Comparison of ENCODE assay signal across 15 mouse cellular contexts in the genomic region with DNA sequence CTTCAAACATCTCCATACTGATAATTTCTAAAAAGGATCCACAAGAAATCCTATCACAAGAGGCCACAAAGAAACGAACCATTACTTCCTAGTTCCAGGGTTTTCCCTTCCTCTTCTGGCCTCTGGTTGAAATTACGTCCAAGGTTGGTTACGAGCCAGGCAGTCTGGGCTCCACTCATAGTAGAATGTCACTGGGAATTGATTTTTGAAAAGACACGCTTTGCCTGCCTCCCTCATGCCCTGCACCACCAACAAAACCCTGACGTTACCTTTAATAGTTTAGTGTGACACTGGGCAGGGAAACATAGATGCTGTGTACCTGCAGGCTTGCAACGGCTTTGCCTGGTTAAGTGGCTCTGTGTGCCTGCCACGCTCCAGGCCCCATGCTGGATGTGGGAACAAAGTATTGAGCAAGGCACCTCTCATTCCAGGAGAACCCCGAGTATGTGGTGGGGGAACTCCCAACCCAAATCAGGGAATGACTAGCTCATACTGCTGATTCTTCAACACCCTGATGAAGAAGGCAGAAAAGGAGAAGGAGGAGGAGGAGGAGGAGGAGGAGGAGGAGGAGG. TPM values are rescaled to one million over a fixed set of nuclear protein-coding genes. Genes with fewer than 3 reads are reported as not detected.
DNase-seq lines count a peak whose midpoint lies in the region; ATAC-seq and TF ChIP-seq lines count a peak whose summit lies in the region.
"Had no signal": no experiment of that assay in that cellular context is flagged by ENCODE, and none has a peak within 500 bp of the region (broad histone marks: within the 10 kb centered on the region; RNA-seq: fewer than 3 reads in every experiment).

No protein-coding gene starts in this region.

- no peak overlapping the region for H3K27ac ChIP-seq in lung, postnatal 0 days (ENCODE audit: low read length)
- H3K27ac ChIP-seq in forebrain, embryonic 16.5 days (ENCODE audit: low read length): no peak overlapping the region
- H3K27ac ChIP-seq: neural tube, embryonic 12.5 days had no signal

- H3K9ac ChIP-seq in lung, postnatal 0 days (replicated peaks; ENCODE audit: low read depth): no peak overlapping the region
- H3K9ac ChIP-seq in forebrain, embryonic 16.5 days (replicated peaks; ENCODE audit: low read depth, low read length): no peak overlapping the region
- H3K9ac ChIP-seq: neural tube, embryonic 12.5 days had no signal

- 41% methylated on average over 8 of the region's 8 CpGs for WGBS in lung, postnatal 0 days
- 68% methylated on average over 8 of the region's 8 CpGs for WGBS in forebrain, embryonic 16.5 days

- no peak for TF ChIP-seq CTCF in lung, postnatal 0 days (IDR thresholded peaks at IDR 0.05)

- TF ChIP-seq EP300 in lung, postnatal 0 days (IDR thresholded peaks at IDR 0.05): no peak

- H3K36me3 ChIP-seq in lung, postnatal 0 days (ENCODE audit: insufficient read depth, low read length): no peaks in the 10 kb centered on the region
- no peaks in the 10 kb centered on the region for H3K36me3 ChIP-seq in forebrain, embryonic 16.5 days (ENCODE audit: control insufficient read depth, insufficient read depth)
- H3K36me3 ChIP-seq: neural tube, embryonic 12.5 days had no signal

- DNase-seq in adrenal gland, postnatal 10 days: peak; percentile 48
- DNase-seq in adrenal gland, postnatal 25 days: no peak
- DNase-seq in lung, adult 18-20 months: peak; percentile 6 to 20
- no peak for DNase-seq in lung, postnatal 0 days (ENCODE audit: low spot score)
- peak; percentile 28 to 74 for DNase-seq in heart, adult 9 months (ENCODE audit: low spot score in 2 of 2)
- DNase-seq in heart, postnatal 4 days: peak; percentile 66
- no peak for DNase-seq in embryo, embryonic 9.5 days (ENCODE audit: extremely low spot score)
- DNase-seq: adrenal gland, postnatal 36 days; left cerebral cortex, postnatal 4 days; midbrain, embryonic 14.5 days; right cerebral cortex, adult 18-20 months; thymus, postnatal 14 days had no signal

- H3K4me1 ChIP-seq in lung, postnatal 0 days (ENCODE audit: insufficient read depth, low read depth, low read length): no peaks in the 10 kb centered on the region
- 0 out of 2 replicates have a peak, but pooled peaks cover 3% of the 10 kb centered on the region for H3K4me1 ChIP-seq in forebrain, embryonic 16.5 days (replicated peaks; ENCODE audit: control insufficient read depth, insufficient read depth, low read length)

- no peak for ATAC-seq in lung, postnatal 0 days
- no peak for ATAC-seq in forebrain, embryonic 16.5 days
- ATAC-seq: hindbrain, embryonic 16.5 days had no signal

- no peak overlapping the region for H3K4me3 ChIP-seq in lung, postnatal 0 days (ENCODE audit: low read depth, low read length)
- no peak overlapping the region for H3K4me3 ChIP-seq in forebrain, embryonic 16.5 days (replicated peaks; ENCODE audit: low read length)
- H3K4me3 ChIP-seq: neural tube, embryonic 12.5 days had no signal

- no peaks in the 10 kb centered on the region for H3K27me3 ChIP-seq in lung, postnatal 0 days (replicated peaks; ENCODE audit: insufficient read depth, low read length)
- H3K27me3 ChIP-seq in forebrain, embryonic 16.5 days (replicated peaks; ENCODE audit: control insufficient read depth, insufficient read depth, low read length): no peaks in the 10 kb centered on the region
- H3K27me3 ChIP-seq: neural tube, embryonic 12.5 days had no signal

- no peaks in the 10 kb centered on the region for H3K9me3 ChIP-seq in lung, postnatal 0 days (ENCODE audit: low read length)
- H3K9me3 ChIP-seq in forebrain, embryonic 16.5 days (ENCODE audit: control insufficient read depth, low read length): no peaks in the 10 kb centered on the region
- H3K9me3 ChIP-seq: neural tube, embryonic 12.5 days had no signal

- no peak overlapping the region for H3K4me2 ChIP-seq in lung, postnatal 0 days (replicated peaks; ENCODE audit: low read depth, low read length)
- no peak overlapping the region for H3K4me2 ChIP-seq in forebrain, embryonic 16.5 days (ENCODE audit: low read length)

RNA-seq across cellular contexts. Expression of gene Col6a6, which starts 0.8 kb away (rescaled TPM):
- total RNA-seq in adrenal gland, postnatal 10 days (2021): 10 to 100 TPM in 1 of 2 experiments, 1 to 10 TPM in 1; 9.3 to 11.5 TPM
- total RNA-seq in adrenal gland, postnatal 25 days (2021): 1.2 and 1.7 TPM in 2 replicates
- 0.07 and 0.12 TPM in 2 replicates for polyA plus RNA-seq in lung, postnatal 0 days (2015; fragmentation: Nextera tagmentation; extraction: Ambion mirVana)
- 10 to 100 TPM; 16.6 to 18.3 TPM for total RNA-seq in heart, postnatal 4 days (2021)
- 0.04 TPM in 2 replicates for polyA plus RNA-seq in forebrain, embryonic 16.5 days (2015; fragmentation: Nextera tagmentation; extraction: Ambion mirVana)

Comparison
In these comparisons a context has a peak if more than half of its experiments do, and no peak if none do; other contexts are left out.
1. DNase-seq: peak in adrenal gland, postnatal 10 days (single experiment), lung, adult 18-20 months (2 of 2), heart, adult 9 months (2 of 2) and heart, postnatal 4 days (single experiment); none in adrenal gland, postnatal 25 days (single experiment), lung, postnatal 0 days (single experiment) and embryo, embryonic 9.5 days (single experiment).